Mouse (Mus musculus): ENCODE measurements around the gene Lrp10. TPM values are rescaled to one million over a fixed set of nuclear protein-coding genes. Genes with fewer than 3 reads are reported as not detected.
A peak's percentile ranks its signal among the peaks of the same experiment; 100 is the strongest.

Lrp10 gene
- polyA plus RNA-seq, 1 experiment from 2014 or later, result 42.2 TPM

- Histone ChIP-seq H3K4me1 (peaks cover 45% of the 10 kb centered on the region), H3K27me3 (replicated peaks) (no peaks in the 10 kb centered on the region), H3K4me2 (peak overlapping the region; percentile 73), H3K4me3 (peak overlapping the region; percentile 82), H3K27ac (replicated peaks) (no peak overlapping the region), H3K9me3 (no peaks in the 10 kb centered on the region), H3K9ac (peak overlapping the region; percentile 87), H3K36me3 (peaks cover 20% of the 10 kb centered on the region)
- 91% methylated on average over 7 of the region's 7 CpGs for WGBS
- ATAC-seq (ENCODE audit: extremely low read depth, insufficient number of reproducible peaks, low FRiP score, low TSS enrichment), result no peak
These were observed 36.2 kb upstream of the Lrp10 start for GRCm38 (mm10) chr14:54427696-54428095.

GRCm38 (mm10) chr14:54428421-54428820, 35.5 kb upstream of the Lrp10 start:
- H3K4me3 ChIP-seq, result no peak overlapping the region
- peak overlapping the region; percentile 97 for H3K27ac ChIP-seq (replicated peaks)
- peak overlapping the region; percentile 73; the same call in 1 of the 2 replicates for H3K4me2 ChIP-seq
- H3K9ac ChIP-seq, result no peak overlapping the region
- WGBS, result 90% methylated on average over 5 of the region's 5 CpGs
- no peak for ATAC-seq (ENCODE audit: extremely low read depth, insufficient number of reproducible peaks, low FRiP score, low TSS enrichment)
- peaks cover 53% of the 10 kb centered on the region for H3K4me1 ChIP-seq
- peaks cover 20% of the 10 kb centered on the region for H3K36me3 ChIP-seq
- H3K9me3 ChIP-seq, result no peaks in the 10 kb centered on the region
- no peaks in the 10 kb centered on the region for H3K27me3 ChIP-seq (replicated peaks)

- Histone ChIP-seq H3K9me3 (no peaks in the 10 kb centered on the region), H3K4me2 (peak overlapping the region; percentile 74), H3K27me3 (replicated peaks) (no peaks in the 10 kb centered on the region), H3K4me1 (peaks cover 64% of the 10 kb centered on the region), H3K36me3 (peaks cover 20% of the 10 kb centered on the region), H3K27ac (replicated peaks) (peak overlapping the region; percentile 97), H3K4me3 (peak overlapping the region; percentile 84), H3K9ac (peak overlapping the region; percentile 100)
- WGBS, result 49% methylated on average over 7 of the region's 7 CpGs
- ATAC-seq (ENCODE audit: extremely low read depth, insufficient number of reproducible peaks, low FRiP score, low TSS enrichment), result no peak
These were observed 34.4 kb upstream of the Lrp10 start for GRCm38 (mm10) chr14:54429332-54430093.

- Histone ChIP-seq H3K36me3 (peaks cover 23% of the 10 kb centered on the region), H3K9me3 (no peaks in the 10 kb centered on the region), H3K4me1 (peaks cover 70% of the 10 kb centered on the region), H3K4me3 (peak overlapping the region; percentile 84), H3K4me2 (peak overlapping the region; percentile 74), H3K27ac (replicated peaks) (peak overlapping the region; percentile 97), H3K9ac (peak overlapping the region; percentile 100), H3K27me3 (replicated peaks) (no peaks in the 10 kb centered on the region)
- ATAC-seq (ENCODE audit: extremely low read depth, insufficient number of reproducible peaks, low FRiP score, low TSS enrichment), result no peak
- WGBS, result 3% methylated on average over 18 of the region's 18 CpGs
These were observed 33.4 kb upstream of the Lrp10 start for GRCm38 (mm10) chr14:54430406-54431145.

GRCm38 (mm10) chr14:54431334-54432077, 32.4 kb upstream of the Lrp10 start, which contains the start of gene Mmp14:
Gene Mmp14, plus strand, starts transcription at chr14:54431612.
- peak within 1 kb of the TSS; percentile 97 for H3K27ac ChIP-seq (replicated peaks)
- no peak; the same call in 1 of the 2 replicates for ATAC-seq (ENCODE audit: extremely low read depth, insufficient number of reproducible peaks, low FRiP score, low TSS enrichment)
- H3K9ac ChIP-seq, result peak within 1 kb of the TSS; percentile 100
- WGBS, result under 1% methylated on average over 49 of the region's 49 CpGs
- H3K27me3 ChIP-seq (replicated peaks), result no peaks in the 10 kb centered on the region
- H3K4me1 ChIP-seq, result peaks cover 63% of the 10 kb centered on the region
- peak within 1 kb of the TSS; percentile 84 for H3K4me3 ChIP-seq
- H3K4me2 ChIP-seq, result peak within 1 kb of the TSS; percentile 74
- peaks cover 32% of the 10 kb centered on the region for H3K36me3 ChIP-seq
- H3K9me3 ChIP-seq, result no peaks in the 10 kb centered on the region

GRCm38 (mm10) chr14:54432078-54432836, 31.7 kb upstream of the Lrp10 start:
- Histone ChIP-seq H3K4me1 (peaks cover 62% of the 10 kb centered on the region), H3K9me3 (no peaks in the 10 kb centered on the region), H3K4me2 (peak overlapping the region; percentile 74), H3K27me3 (replicated peaks) (no peaks in the 10 kb centered on the region), H3K27ac (replicated peaks) (peak overlapping the region; percentile 97), H3K36me3 (peaks cover 40% of the 10 kb centered on the region), H3K4me3 (peak overlapping the region; percentile 84), H3K9ac (peak overlapping the region; percentile 100)
- peak; percentile 20; the same call in 1 of the 2 replicates for ATAC-seq (ENCODE audit: extremely low read depth, insufficient number of reproducible peaks, low FRiP score, low TSS enrichment)
- 3% methylated on average over 54 of the region's 54 CpGs for WGBS

GRCm38 (mm10) chr14:54432837-54433830, 30.8 kb upstream of the Lrp10 start:
- Histone ChIP-seq H3K27ac (replicated peaks) (peak overlapping the region; percentile 97), H3K9ac (peak overlapping the region; percentile 100), H3K9me3 (no peaks in the 10 kb centered on the region), H3K4me1 (peaks cover 53% of the 10 kb centered on the region), H3K27me3 (replicated peaks) (no peaks in the 10 kb centered on the region), H3K4me3 (peak overlapping the region; percentile 84), H3K36me3 (peaks cover 45% of the 10 kb centered on the region), H3K4me2 (peak overlapping the region; percentile 74)
- WGBS, result 33% methylated on average over 17 of the region's 17 CpGs
- ATAC-seq (ENCODE audit: extremely low read depth, insufficient number of reproducible peaks, low FRiP score, low TSS enrichment), result no peak

- Histone ChIP-seq H3K4me1 (peaks cover 44% of the 10 kb centered on the region), H3K27ac (replicated peaks) (peak overlapping the region; percentile 97), H3K27me3 (replicated peaks) (no peaks in the 10 kb centered on the region)
These were observed 29.9 kb upstream of the Lrp10 start for GRCm38 (mm10) chr14:54433941-54434531.

GRCm38 (mm10) chr14:54435194-54435918, 28.6 kb upstream of the Lrp10 start:
- Histone ChIP-seq H3K9ac (no peak overlapping the region), H3K27ac (replicated peaks) (no peak overlapping the region), H3K4me2 (no peak overlapping the region), H3K36me3 (peaks cover 50% of the 10 kb centered on the region), H3K4me3 (no peak overlapping the region), H3K4me1 (peaks cover 31% of the 10 kb centered on the region), H3K9me3 (no peaks in the 10 kb centered on the region), H3K27me3 (replicated peaks) (no peaks in the 10 kb centered on the region)
- 64% methylated on average over 11 of the region's 11 CpGs for WGBS
- ATAC-seq (ENCODE audit: extremely low read depth, insufficient number of reproducible peaks, low FRiP score, low TSS enrichment), result no peak

More at GRCm38 (mm10) chr14:54433941-54434531, 29.9 kb upstream of the Lrp10 start:
- no peak for ATAC-seq (ENCODE audit: extremely low read depth, insufficient number of reproducible peaks, low FRiP score, low TSS enrichment)
- WGBS, result 56% methylated on average over 12 of the region's 12 CpGs
- H3K4me3 ChIP-seq, result peak overlapping the region; percentile 84
- H3K9me3 ChIP-seq, result no peaks in the 10 kb centered on the region
- peak overlapping the region; percentile 74 for H3K4me2 ChIP-seq
- peak overlapping the region; percentile 100 for H3K9ac ChIP-seq
- H3K36me3 ChIP-seq, result peaks cover 45% of the 10 kb centered on the region

All from heart, embryonic 13.5 days (tissue).